Mouse (Mus musculus) layer of hippocampus, adult 9-10 months (tissue): ENCODE measurements at regions not wholly inside any gene's neighbourhood (a gene's known extent, or its start where the extent isn't known, plus 50 kb on each side); places are given as distances from the start of the nearest gene placed in this dataset.

Source experiments
- DNase-seq: peaks from one replicate; pipeline ENCODE4 v3.0.0; 2022; ENCODE audit warnings: low spot score

DNA sequence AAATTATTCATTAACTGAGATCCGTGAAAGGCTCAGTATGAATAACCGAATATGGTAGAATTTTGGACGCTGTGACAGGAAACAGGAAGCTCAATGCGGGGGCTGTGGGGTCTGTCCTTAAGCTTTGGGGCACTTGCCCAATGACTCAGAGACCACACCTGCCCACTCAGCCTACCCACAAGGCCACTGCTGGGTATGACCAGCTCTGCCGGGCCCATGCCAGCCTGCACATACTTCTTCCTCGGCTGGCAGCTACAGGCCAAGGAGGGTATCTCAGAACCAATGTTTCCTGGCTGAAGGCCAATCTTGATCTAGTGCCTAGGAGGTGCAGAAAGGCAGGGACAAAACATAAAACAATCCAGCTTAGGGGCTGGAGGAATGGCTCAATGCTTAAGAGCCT, 230.9 kb upstream of the Serp2 start:
- no peak for DNase-seq

DNA sequence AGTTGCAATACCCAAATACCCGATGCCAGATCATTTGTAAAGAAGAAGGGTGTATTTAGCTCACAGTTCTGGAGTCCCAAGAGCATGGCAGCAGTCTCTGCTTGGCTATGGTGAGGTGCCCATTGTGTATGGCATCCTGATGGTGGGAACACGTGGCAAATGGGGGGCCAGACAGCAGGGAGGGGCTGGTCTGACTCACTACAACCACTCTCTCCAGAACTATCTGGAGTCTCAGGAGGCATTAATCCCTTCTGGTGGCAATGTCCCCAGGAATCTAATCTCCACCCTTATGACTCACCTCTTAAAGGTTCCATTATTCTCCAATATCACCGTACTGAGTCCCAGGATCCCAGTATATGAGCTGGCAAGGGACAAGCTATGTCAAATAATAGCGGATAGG, 229.5 kb upstream of the Serp2 start:
- no peak for DNase-seq

DNA sequence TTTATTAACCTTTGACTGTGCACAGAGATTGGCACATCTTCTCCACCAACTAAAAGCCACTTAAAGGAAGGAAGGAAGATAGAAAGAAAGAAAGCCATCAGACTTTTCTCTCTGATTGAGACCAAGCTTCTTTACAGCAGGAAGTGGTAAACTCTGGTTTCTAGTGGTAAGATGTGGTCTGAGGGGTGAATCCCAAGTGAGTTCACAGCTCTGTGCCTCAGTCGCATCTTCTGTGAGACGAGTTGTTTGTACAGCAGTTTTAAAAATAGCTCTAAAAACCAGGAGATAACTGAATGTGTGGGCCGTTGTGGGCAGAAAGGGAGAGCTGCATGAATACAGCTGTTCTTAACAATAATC, 224.8 kb upstream of the Serp2 start:
- DNase-seq, result no peak

DNA sequence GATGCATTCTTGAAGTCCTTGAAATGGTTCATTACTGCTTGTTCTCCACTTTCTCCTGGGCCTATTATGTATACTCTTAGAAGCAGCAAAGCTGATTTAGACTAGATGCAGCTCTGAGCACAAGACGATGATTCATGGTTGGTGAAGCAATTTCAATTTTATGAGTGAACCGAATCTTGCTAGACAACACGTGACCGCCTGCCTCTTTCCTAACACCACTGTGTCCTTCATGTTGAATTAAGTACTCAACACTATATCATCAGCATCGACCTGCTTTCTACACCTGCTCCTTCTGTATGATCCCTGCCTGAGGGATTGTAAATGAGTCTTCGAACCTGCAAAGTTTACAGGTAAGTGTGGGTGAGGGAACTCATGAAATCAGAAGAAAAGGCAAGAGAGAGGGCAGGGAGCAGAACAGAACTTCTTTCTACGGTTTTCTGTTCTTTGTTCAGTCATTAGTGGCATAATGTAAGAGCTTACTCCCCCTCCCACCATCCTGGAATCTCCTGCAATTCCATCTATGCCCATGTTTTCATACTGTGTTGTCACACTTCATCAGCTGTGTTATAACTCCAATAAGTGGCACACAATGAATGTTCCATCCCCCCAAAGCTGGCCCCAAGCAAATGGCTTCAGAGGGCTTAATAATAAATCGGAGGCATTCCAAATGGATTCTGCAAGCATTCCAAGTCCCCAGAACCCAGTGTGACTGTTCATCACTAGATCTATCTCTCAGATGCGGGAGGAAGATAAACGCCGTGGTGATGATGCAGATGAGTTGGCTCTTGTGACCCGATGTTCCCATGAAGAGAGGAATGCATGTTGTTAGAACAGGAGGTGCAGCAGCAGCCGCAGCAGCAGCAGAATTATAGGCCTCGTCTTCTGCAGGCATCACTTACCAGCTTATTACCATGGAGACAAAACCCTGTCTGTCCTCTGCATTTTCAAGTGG, 224.2 kb upstream of the Serp2 start:
- no peak for DNase-seq

DNA sequence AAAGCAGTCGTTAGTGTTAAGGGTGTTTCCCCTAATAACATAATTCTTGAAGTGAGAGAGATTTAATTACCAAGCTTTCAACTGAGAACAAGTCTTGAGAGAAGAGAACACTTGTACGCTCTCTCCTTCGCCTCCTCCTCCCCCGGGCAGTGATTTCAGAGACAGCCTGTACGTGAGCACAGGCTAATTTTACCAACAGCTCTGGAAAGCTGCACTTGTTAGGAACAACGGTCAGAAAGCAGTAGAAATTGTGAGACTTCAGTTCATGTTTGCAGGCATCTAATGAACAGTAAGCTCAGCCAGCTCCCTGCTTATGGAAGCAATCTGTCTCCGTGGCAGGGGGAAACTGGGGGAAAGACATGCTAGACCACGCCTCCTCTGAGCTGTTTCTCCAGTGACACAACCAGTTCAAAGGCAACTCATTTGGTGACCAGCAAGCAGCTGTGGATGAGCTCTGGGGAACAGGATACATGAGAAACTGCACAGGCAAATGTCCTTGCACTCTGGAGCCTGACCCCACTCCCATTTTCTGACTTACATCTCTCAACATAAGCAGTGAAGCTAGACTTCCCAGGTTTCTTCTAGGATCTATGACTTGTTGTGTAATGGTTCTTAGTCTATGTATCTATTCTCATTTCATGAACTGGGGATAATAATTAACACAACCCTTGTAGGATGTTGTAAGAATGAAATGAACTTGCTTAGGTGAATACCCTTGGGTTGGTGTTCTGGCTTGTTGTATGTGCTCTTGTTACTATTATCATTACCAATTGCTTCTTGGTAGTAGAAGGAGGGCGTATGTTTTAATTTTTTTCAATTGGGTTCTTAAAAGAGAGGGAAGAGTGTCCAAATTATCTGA, 222.1 kb upstream of the Serp2 start:
- no peak for DNase-seq

DNA sequence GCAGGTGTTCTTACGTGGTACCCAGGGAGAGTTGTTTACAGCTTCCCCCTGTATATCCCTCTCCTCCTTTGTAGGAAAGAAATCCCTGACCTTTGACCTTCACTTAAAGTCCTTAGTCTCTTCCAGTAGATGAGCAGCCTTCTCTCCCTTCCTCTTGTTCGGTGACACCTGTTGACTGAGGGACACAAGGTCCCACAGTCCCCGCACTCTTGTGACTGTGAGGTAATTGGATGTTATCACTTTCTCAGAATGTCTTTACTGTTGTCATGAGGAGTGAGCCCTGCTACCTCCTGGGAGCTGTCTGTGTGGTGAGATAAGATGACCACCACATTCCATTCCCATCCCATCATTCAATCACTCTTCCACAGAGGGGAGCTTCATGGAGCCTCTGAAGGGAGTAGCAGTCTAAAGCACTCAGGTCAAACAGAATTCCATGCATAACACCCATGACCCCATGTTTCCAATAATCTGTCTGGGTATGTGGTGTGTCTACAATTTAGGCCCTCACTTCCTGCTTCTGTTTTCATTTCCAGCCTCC, 218.8 kb upstream of the Serp2 start:
- DNase-seq, result no peak

DNA sequence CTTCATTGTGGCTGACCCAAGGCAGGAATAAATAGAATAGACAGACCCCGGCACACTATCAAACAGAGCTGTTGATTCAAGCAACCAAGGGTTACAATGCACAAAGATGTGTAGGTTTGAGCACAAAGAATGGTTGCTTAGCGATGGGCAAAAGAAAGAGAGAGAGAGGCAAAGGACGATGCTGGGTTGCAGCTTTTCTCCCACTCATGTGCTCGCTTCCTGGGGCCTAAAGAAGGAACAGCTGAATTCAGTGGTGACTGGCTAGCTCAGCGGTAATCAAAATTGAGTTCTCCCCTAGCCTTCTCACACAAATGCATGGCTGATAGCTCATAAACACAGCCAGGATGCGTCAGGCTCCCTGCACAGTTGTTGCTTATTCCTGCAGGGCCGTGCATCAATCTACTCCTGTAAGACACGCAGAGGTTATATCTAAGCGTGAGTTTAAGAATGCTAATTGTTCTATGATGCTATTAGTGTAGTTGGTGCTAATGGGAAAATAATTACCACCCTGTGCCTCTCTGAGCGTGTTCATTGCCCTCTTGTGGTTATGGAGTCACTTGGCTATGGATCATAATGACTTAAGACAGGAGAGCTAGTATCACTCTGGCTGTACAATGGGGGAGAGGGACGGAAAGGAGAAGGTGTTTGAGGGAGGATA, 216.2 kb upstream of the Serp2 start:
- no peak for DNase-seq

DNA sequence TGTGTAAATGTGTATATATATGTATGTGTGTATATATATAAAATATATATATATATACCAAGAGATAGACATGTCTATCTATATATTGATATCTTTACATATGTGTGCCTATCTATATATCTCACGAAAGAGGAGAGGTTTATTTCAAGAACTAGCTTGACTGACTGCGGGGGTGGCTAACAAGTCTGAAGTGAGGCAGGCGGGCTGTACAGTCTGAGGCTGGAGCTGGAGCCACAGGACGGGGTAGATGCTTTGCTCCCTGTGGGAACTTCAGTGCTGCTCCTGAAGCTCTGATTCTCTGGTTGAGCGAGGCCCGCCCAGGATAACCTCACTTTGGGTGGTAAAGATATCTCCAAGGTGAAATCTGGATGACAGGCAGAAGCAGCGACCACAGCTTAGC, 213.4 kb upstream of the Serp2 start:
- no peak for DNase-seq

DNA sequence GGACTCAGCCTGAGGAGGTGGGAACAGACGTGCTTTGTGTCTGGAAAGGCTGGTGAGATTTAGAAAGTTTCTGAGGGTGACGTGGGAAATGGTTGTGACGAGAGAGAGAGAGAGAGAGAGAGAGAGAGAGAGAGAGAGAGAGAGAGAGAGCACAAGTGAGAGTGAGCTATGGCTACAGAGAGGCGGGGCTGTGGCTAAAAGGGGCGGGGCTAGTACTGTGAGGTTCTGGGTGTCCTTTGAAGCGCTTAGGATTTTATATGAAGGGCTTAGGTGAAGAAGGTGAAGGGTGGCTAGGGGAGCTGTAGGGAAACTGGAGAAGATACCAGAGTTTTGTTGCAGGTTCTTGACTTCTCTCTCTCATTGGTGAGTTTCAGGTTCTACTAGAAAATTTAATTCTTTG, 210.6 kb upstream of the Serp2 start:
- no peak for DNase-seq

DNA sequence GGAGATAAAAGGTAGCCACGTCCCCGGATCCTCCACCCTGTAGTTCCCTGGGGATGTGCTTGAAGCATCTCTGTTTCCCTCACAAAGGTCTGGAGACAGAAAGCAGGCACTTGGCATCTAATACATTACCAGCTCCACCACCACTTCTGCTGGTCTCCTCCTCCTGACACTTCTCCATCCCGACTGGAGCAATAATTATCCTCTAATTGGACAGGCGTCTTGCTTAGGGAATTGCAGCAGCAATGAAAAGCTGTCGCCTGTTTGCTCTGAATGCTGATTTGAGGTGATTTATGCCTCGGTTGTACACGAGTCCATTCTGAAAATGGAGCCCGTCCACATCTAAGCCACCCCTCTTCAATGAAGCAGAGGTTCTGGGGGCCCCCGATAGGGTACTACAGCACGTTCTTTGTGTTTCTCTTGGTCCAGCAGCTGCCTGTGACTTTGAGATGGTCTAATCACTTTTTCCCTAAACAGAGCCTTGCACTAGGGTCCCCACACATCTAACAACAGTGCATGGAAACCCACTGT, 209.6 kb upstream of the Serp2 start:
- no peak for DNase-seq

DNA sequence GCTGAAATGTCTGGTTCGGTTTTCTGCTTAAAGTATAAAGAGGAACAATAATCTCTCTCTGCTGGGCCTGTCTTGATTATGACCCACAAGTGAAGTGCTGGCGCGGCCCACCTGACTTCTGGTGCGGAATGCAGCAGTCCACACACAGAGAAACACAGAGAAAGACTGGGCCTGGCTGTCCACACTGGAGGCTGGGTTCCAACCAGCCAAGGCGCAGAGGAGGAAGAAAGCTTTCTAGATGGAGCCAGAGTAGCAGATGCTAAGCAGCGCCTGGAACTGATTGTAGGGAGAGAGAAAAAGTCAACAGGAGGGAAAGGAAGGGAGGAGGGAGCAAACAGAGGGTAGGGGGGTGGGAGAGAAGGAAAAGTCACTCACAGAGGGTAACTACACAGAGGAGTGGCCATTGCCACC, 208.4 kb upstream of the Serp2 start:
- no peak for DNase-seq

DNA sequence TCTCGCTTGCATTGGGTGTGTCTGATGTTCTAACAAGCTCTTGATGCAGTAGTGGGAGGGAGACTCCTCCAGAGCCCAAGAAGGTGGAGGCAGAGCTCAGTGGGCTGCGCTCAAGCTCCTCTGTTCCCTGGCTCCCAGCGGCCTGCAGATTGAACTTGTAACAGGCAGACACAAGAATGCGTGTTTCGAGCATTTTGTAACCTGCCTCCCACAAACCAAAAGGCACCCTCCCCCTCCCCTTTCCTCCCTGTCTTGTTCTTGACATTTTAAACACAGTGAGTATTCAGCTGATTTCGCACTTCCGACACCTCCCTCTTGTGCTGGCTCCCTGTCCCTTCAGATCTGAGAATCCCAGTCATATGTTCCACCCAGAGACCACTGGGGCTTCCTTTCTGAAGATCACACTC, 207.7 kb upstream of the Serp2 start:
- no peak for DNase-seq

DNA sequence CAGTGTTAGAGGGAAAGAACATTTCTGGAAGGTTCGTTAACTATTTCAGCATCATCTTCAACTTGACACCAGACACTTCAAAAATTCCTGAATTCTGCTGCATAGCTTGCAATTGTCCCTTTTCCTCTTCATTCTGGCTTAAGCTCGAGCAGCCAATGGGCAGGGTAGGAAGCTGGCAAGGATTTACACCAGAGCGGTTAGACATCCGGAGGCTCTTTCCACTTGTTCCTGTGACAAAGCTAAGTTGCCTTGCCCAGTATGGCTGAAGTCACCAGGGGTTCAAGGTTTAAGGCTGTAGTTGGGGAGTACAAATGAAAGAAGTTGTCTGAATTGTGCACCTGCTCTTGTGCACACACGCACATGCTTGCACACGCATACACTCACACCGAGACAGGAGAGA, 206.8 kb upstream of the Serp2 start:
- no peak for DNase-seq

DNA sequence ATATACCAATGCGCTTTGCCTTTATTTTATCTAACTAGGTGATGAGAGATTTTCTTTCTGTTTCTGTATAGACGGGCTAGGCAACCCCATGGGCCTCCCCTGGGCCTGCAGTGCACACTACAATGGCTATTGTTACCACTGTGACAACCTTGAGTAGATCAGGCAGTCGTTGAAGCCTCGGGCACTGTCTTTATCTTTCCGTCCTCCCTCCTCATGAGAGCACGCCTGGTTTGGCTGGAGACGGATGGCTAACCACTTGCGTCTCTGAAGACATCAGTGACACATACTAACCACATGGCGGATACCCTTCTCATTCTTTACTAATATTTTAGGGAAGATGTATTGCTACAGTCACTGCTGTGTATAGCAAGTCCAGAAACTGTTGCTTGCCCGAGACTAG, 206.1 kb upstream of the Serp2 start:
- no peak for DNase-seq

DNA sequence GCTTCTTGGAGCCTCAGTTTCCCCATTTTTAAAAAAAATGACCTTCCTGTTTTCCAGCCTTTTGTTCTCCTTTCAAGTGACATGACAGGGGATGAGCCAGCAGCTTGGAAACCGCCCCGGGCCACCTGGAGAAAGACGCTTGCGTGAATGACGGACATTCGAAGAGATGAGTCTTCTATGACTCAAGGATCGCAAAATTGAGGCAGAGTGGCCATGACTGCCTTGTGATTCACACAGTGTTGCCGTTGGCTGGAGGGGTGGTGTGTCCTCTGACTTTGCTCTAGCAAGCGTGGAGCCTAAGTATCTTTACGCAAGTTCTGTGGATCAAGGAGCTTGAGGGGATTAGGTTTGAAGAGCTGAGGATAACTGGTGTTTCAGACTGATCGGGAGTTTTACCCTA, 205.0 kb upstream of the Serp2 start:
- no peak for DNase-seq

DNA sequence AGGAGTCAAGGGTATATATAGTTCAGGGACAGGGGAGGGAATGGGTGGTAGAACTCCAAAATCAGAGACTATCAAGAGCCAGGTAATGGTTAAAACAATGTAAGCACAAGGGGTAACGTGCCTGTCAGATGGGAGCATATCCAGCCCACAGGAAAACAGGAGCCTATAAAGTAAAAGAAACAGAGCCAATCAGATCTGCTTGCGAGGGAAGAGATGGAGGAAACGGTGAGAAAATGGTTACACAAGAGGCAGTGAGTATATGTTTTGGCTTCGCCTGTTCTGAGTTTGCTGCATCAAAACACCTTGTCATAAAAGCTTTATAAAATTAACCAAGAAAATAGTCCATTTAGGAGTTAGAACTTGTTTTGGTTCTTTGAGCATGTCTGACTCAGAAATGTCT, 204.6 kb upstream of the Serp2 start:
- no peak for DNase-seq

DNA sequence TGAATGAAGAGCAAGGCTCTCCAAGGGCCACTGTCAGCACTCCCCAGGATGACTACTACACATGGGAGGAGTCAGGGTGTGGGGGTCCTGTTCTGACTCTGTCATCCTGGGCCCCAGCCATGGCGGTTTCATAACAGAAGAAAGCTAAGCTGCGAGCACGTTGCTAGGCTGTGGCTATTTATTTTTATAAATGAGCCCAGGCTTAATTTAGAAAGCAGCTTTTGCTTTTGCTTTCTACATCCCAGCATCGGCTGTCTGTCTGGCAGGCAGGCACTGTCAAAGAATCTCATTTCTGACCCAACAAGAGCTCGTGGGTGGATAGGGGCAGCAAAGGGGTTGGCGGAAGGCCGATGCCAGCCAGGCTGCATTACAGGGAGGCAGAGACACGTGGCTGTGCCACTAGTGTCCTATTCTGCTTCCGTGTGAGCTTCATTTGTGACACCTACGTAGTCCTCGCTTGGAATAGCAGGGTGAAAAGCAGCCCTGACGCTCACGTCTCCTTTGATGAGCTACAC, 203.9 kb upstream of the Serp2 start:
- peak; percentile 71 for DNase-seq

DNA sequence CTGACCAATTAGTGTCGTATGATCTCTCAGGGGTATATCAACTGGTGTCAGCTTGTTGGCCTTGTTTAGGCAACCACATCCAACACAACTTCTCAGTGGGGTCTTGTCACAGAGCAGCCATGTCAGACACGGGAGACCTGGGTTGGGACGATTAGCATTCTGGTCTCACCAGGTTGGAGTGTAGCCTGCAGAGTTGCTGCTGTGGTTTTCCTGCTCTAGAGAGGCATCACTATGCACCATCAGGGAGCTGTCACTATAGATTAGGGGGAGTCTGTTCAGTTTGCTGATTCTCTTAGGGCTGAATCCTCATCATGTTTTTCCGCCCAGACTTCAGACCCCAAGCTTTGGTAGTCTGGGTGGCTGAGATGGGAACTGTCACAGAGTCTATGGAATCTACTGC, 202.7 kb upstream of the Serp2 start:
- DNase-seq, result no peak

DNA sequence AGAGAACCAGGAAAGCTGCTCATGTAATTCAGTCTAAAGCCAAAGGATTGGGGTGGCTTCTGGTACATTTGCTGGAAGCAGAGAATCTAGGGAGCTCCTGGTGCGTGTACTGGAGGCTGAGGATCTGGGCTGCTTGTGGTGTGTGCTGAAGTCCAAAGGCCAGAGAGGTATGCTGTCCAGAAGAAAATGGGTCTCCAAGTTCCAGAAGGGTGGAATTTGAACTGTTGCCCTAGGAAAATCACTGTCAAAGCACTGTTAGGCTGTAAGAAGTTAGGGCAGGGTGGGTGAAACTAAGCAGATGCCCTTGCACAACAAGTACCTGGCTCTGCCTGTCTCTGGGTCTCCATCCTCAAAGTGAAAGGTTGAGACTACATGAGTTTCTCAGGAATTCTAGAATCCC, 201.9 kb upstream of the Serp2 start:
- DNase-seq, result no peak

DNA sequence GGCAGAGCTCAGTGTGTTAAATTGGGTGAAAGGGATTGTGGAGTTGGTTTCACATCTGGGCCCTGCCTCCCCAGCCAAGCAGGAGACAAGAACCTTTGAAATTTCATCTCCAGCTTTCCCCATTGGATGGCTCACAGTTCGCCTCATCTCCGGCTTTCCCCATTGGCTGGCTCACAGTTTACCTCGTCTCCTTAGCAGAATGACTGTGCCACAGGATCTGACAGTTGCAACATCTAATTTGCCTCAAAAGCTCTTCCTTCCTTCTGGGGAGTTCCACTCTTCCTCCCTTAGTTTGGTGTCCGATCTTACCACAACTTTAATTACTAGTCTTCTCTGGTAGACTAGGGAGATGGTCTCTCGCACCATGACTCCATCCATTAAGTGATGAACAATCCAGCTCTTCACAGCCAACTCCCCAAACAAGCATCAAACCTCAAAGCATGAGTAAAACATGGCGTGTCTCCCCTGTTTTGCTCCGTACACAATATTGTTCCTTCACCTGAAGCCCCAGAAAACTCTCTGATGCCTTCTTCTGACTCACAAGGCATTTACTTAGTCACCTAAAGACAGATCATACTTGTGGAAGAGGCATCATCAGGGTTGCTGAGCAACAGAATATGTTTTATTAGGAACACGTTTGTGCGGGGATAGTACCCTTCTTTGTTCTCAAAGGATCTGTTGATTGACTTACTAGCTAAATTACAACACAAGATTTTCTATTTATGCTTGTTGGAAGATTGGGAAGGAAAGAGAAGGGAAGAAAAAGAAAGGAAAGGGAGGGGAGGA, 199.1 kb upstream of the Serp2 start:
- no peak for DNase-seq

DNA sequence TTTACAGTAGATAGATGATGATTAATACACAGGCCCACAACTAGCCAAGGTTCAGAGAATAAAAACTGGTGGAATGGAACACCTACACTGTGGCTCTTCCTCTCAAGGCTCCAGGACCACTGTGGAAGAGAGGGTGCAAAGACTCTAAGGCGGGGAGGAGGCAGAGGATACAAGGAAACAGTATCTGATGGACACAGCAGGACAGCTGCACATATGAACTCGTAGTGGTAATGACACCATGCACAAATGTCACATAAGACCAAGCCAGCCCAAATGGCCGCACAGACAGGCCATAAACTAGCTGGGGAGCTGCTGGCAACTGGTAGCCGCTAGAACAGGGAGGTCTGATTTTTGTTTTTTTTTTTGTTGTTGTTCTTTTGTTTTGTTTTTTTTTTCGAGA, 197.0 kb upstream of the Serp2 start:
- no peak for DNase-seq
